Mouse (Mus musculus) embryonic facial prominence, embryonic 14.5 days (tissue): Measurements from ENCODE around the gene Zfp62. TPM values are rescaled to one million over a fixed set of nuclear protein-coding genes. Genes with fewer than 3 reads are reported as not detected.

Experiments
- ATAC-seq: fragments of 200-750 bp; cut with Nextera tagmentation; 2 replicates; pipeline ENCODE4 v1.8.0; 2017; ENCODE audit warnings: low read depth, moderate number of reproducible peaks, moderate TSS enrichment
- DNase-seq: peaks from one replicate; pipeline ENCODE4 v3.0.0-alpha.2; 2015; ENCODE audit warnings: low spot score
- H3K27ac ChIP-seq: fragments of 300-500 bp; sonication (generic); replicated peaks from 2 replicates; pipeline ENCODE4 v1.5.1; 2014; ENCODE audit warnings: low read depth, mild to moderate bottlenecking, low read length, moderate library complexity
- H3K27me3 ChIP-seq: fragments of 300-500 bp; sonication (generic); replicated peaks from 2 replicates; pipeline ENCODE4 v1.6.1; 2014; ENCODE audit warnings: low read length; ENCODE audit not compliant: control insufficient read depth, insufficient read depth
- H3K36me3 ChIP-seq: fragments of 300-500 bp; sonication (generic); 2 replicates; pipeline ENCODE4 v1.6.1; 2014; ENCODE audit warnings: low read length, mixed read lengths; ENCODE audit not compliant: control insufficient read depth, insufficient read depth
- H3K4me1 ChIP-seq: fragments of 300-500 bp; sonication (generic); 2 replicates; pipeline ENCODE4 v1.6.1; 2014; ENCODE audit warnings: antibody characterized with exemption, low read length; ENCODE audit not compliant: control insufficient read depth, insufficient read depth
- H3K4me2 ChIP-seq: fragments of 300-500 bp; sonication (generic); 2 replicates; pipeline ENCODE4 v1.6.1; 2014; ENCODE audit warnings: low read depth, mild to moderate bottlenecking, low read length, moderate library complexity, mixed read lengths
- H3K4me3 ChIP-seq: fragments of 300-500 bp; sonication (generic); 2 replicates; pipeline ENCODE4 v1.5.1; 2014; ENCODE audit warnings: low read depth, mild to moderate bottlenecking, low read length
- H3K9ac ChIP-seq: fragments of 300-500 bp; sonication (generic); 2 replicates; pipeline ENCODE4 v1.6.1; 2014; ENCODE audit warnings: low read depth, mild to moderate bottlenecking, low read length, moderate library complexity, mixed read lengths
- H3K9me3 ChIP-seq: fragments of 300-500 bp; sonication (generic); 2 replicates; pipeline ENCODE4 v1.6.1; 2016; ENCODE audit warnings: low read length; ENCODE audit not compliant: control insufficient read depth
- WGBS: fragments of 180-500 bp; shearing (Covaris S2); extraction: QIAGEN DNeasy Blood & Tissue Kit; methylation state at CpG from one replicate; pipeline ENCODE4 v1.1.7; 2014; 5-methylcytosine and 5-hydroxymethylcytosine counted together
- polyA plus RNA-seq: library from polyadenylated mRNA; unstranded; fragments of >200 nt; fragmentation: Nextera tagmentation; extraction: Ambion mirVana; gene quantifications from 2 replicates; pipeline ENCODE4 v1.2.1, GENCODE M21; 2014

Gene Zfp62
- polyA plus RNA-seq, 1 experiment from 2014 or later = 40.4 TPM

GRCm38 (mm10) chr11:49242944-49243626 lies 40.0 kb downstream of the Zfp62 start:
- WGBS = 19% methylated on average over 11 of the region's 11 CpGs

GRCm38 (mm10) chr11:49243727-49244594 lies 40.9 kb downstream of the Zfp62 start, which contains the start of gene Mgat1:
Gene Mgat1 (plus strand): TSS chr11:49244191.
- Histone ChIP-seq H3K27ac (peak within 1 kb of the TSS; percentile 94), H3K9me3 (no peaks in the 10 kb centered on the region), H3K4me3 (peak within 1 kb of the TSS; percentile 47), H3K36me3 (no peaks in the 10 kb centered on the region), H3K4me1 (peaks cover 27% of the 10 kb centered on the region), H3K27me3 (no peaks in the 10 kb centered on the region), H3K9ac (peak within 1 kb of the TSS; percentile 69), H3K4me2 (peak within 1 kb of the TSS; percentile 58)
- WGBS = 0% methylated on average over 47 of the region's 60 CpGs
- peak; percentile 94 for ATAC-seq
- peak; percentile 98 for DNase-seq

More at GRCm38 (mm10) chr11:49242944-49243626, 40.0 kb downstream of the Zfp62 start:
- no peaks in the 10 kb centered on the region for H3K36me3 ChIP-seq
- H3K27ac ChIP-seq = peak overlapping the region; percentile 94
- peak overlapping the region; percentile 58 for H3K4me2 ChIP-seq
- DNase-seq (peak; percentile 69), ATAC-seq (no peak)
- H3K4me3 ChIP-seq = peak overlapping the region; percentile 47
- peaks cover 20% of the 10 kb centered on the region for H3K4me1 ChIP-seq
- no peaks in the 10 kb centered on the region for H3K27me3 ChIP-seq
- H3K9ac ChIP-seq = peak overlapping the region; percentile 69
- H3K9me3 ChIP-seq = no peaks in the 10 kb centered on the region

DNA sequence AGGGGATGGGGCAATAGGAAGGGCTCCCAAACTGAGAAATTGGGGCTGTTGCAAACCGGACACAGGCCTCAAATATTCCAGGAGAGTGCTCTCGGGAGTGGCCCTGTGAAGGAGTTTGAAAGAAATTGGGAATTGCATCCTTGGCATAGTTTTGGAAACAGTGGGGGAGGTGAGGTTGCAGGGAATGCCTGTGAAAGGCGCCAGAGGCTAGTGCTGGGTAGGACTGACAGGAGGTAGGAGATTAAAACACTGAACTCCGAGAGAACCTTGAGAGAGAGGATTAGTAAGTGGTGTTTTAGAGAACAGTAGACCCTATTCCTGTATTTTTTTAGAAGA lies 41.5 kb downstream of the Zfp62 start:
- WGBS = 0% methylated on average over 4 of the region's 4 CpGs
- Histone ChIP-seq H3K4me3 (peak overlapping the region; percentile 47), H3K9me3 (no peaks in the 10 kb centered on the region), H3K36me3 (no peaks in the 10 kb centered on the region), H3K27ac (peak overlapping the region; percentile 94), H3K4me2 (peak overlapping the region; percentile 58), H3K9ac (peak overlapping the region; percentile 69), H3K4me1 (peaks cover 33% of the 10 kb centered on the region), H3K27me3 (no peaks in the 10 kb centered on the region)
- no peak for DNase-seq
- ATAC-seq = no peak

- Histone ChIP-seq H3K4me3 (peak overlapping the region; percentile 47), H3K4me2 (peak overlapping the region; percentile 58), H3K9me3 (no peaks in the 10 kb centered on the region), H3K36me3 (no peaks in the 10 kb centered on the region), H3K4me1 (peaks cover 37% of the 10 kb centered on the region), H3K27me3 (no peaks in the 10 kb centered on the region), H3K9ac (peak overlapping the region; percentile 27), H3K27ac (peak overlapping the region; percentile 94)
- DNase-seq (no peak), ATAC-seq (no peak)
- WGBS = 21% methylated on average over 7 of the region's 7 CpGs
These were observed 42.1 kb downstream of the Zfp62 start for GRCm38 (mm10) chr11:49245176-49245575.

- H3K36me3 ChIP-seq = no peaks in the 10 kb centered on the region
- peak overlapping the region; percentile 94 for H3K27ac ChIP-seq
- DNase-seq (no peak), ATAC-seq (no peak)
- H3K4me3 ChIP-seq = peak overlapping the region; percentile 47
- H3K4me1 ChIP-seq = peaks cover 37% of the 10 kb centered on the region
- H3K9ac ChIP-seq = peak overlapping the region; percentile 27; the same call in 1 of the 2 replicates
- H3K27me3 ChIP-seq = no peaks in the 10 kb centered on the region
- H3K9me3 ChIP-seq = no peaks in the 10 kb centered on the region
- 24% methylated on average over 12 of the region's 12 CpGs for WGBS
- H3K4me2 ChIP-seq = peak overlapping the region; percentile 58
These were observed 42.7 kb downstream of the Zfp62 start for GRCm38 (mm10) chr11:49245634-49246415.

DNA sequence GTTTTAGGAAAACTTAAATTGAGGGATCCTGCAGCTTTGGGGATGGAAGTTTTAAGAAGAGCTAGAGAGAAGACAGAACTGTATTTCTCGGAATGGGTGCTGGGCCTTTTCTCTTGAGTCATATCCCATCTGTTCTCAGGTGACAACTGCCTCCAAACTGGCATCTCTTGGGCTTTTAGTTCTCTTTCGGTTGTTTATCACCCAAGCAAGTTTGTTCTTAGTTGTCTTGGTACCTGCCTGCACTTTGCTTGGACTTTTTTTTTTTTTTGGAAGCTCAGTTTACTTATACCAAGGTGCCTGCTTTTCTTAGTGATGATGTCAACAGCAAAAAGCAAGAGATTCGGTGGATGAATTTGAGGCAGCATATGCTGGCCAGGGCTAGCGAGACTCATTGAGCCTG lies 43.4 kb downstream of the Zfp62 start:
- no peaks in the 10 kb centered on the region for H3K9me3 ChIP-seq
- H3K4me2 ChIP-seq = peak overlapping the region; percentile 58; the same call in 1 of the 2 replicates
- peaks cover 43% of the 10 kb centered on the region for H3K4me1 ChIP-seq
- no peaks in the 10 kb centered on the region for H3K36me3 ChIP-seq
- no peak overlapping the region for H3K4me3 ChIP-seq
- H3K27me3 ChIP-seq = no peaks in the 10 kb centered on the region
- DNase-seq (no peak), ATAC-seq (no peak)
- no peak overlapping the region for H3K9ac ChIP-seq
- 79% methylated on average over 4 of the region's 4 CpGs for WGBS
- H3K27ac ChIP-seq = no peak overlapping the region

DNA sequence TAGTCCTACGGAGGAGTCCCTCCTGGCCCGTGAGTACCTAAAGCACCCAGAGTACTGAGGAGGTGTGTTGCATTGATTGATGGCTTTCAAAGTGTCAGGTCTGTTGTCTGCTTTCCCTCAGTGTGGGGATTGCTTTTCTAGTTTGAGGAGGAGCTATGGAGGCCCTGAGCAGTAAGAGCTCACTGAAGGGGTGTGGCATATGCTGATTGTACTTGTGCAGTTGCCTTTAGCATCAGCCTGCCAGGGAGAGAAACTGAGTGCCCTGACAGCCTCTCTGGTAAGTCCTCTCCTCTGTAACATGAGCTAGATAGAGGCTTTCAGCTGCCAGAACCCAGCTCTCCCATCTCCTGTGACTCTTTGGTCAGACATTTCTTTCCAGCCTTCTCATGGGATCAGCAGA lies 44.2 kb downstream of the Zfp62 start:
- Histone ChIP-seq H3K27ac (no peak overlapping the region), H3K9ac (peak overlapping the region; percentile 42)

More for the DNA sequence above, 44.2 kb downstream of the Zfp62 start:
- Histone ChIP-seq H3K36me3 (0 out of 2 replicates have a peak, but pooled peaks cover 5% of the 10 kb centered on the region), H3K4me1 (peaks cover 49% of the 10 kb centered on the region), H3K27me3 (no peaks in the 10 kb centered on the region), H3K4me3 (no peak overlapping the region), H3K9me3 (no peaks in the 10 kb centered on the region), H3K4me2 (no peak overlapping the region)
- DNase-seq (no peak), ATAC-seq (no peak)
- 75% methylated on average over 2 of the region's 2 CpGs for WGBS
